Mouse (Mus musculus): ENCODE measurements at regions not wholly inside any gene's neighbourhood (a gene's known extent, or its start where the extent isn't known, plus 50 kb on each side); places are given as distances from the start of the nearest gene placed in this dataset.

- Histone ChIP-seq H3K36me3 (ENCODE audit: insufficient read depth, low read length) (no peaks in the 10 kb centered on the region), H3K4me1 (replicated peaks; ENCODE audit: low read depth, low read length) (peaks cover 37% of the 10 kb centered on the region), H3K9me3 (ENCODE audit: low read length) (peaks cover 7% of the 10 kb centered on the region), H3K27me3 (ENCODE audit: insufficient read depth, low read length) (no peaks in the 10 kb centered on the region), H3K4me3 (replicated peaks; ENCODE audit: low read length) (no peak overlapping the region)
- TF ChIP-seq POU5F1 (IDR thresholded peaks at IDR 0.05; ENCODE audit: borderline replicate concordance, low read length), result no peak
- no peak for TF ChIP-seq CTCF (conservative IDR thresholded peaks at IDR 0.05; ENCODE audit: low read length)
- TF ChIP-seq NANOG (IDR thresholded peaks at IDR 0.05; ENCODE audit: borderline replicate concordance, low read length), result no peak
These were observed 317.7 kb upstream of the Trib2 start for GRCm38 (mm10) chr12:16134446-16134845.

GRCm38 (mm10) chr12:16133253-16133652 lies 316.5 kb upstream of the Trib2 start:
- TF ChIP-seq CTCF (conservative IDR thresholded peaks at IDR 0.05; ENCODE audit: low read length) (no peak), POU5F1 (IDR thresholded peaks at IDR 0.05; ENCODE audit: borderline replicate concordance, low read length) (no peak), NANOG (IDR thresholded peaks at IDR 0.05; ENCODE audit: borderline replicate concordance, low read length) (no peak)
- Histone ChIP-seq H3K27me3 (ENCODE audit: insufficient read depth, low read length) (no peaks in the 10 kb centered on the region), H3K9me3 (ENCODE audit: low read length) (peaks cover 7% of the 10 kb centered on the region), H3K4me3 (replicated peaks; ENCODE audit: low read length) (no peak overlapping the region), H3K36me3 (ENCODE audit: insufficient read depth, low read length) (no peaks in the 10 kb centered on the region), H3K4me1 (replicated peaks; ENCODE audit: low read depth, low read length) (peaks cover 37% of the 10 kb centered on the region)

- Histone ChIP-seq H3K27me3 (ENCODE audit: insufficient read depth, low read length) (no peaks in the 10 kb centered on the region), H3K36me3 (ENCODE audit: insufficient read depth, low read length) (no peaks in the 10 kb centered on the region), H3K4me1 (replicated peaks; ENCODE audit: low read depth, low read length) (peaks cover 29% of the 10 kb centered on the region), H3K4me3 (replicated peaks; ENCODE audit: low read length) (no peak overlapping the region), H3K9me3 (ENCODE audit: low read length) (peaks cover 7% of the 10 kb centered on the region)
- no peak for TF ChIP-seq NANOG (IDR thresholded peaks at IDR 0.05; ENCODE audit: borderline replicate concordance, low read length)
- no peak for TF ChIP-seq CTCF (conservative IDR thresholded peaks at IDR 0.05; ENCODE audit: low read length)
- TF ChIP-seq POU5F1 (IDR thresholded peaks at IDR 0.05; ENCODE audit: borderline replicate concordance, low read length), result no peak
These were observed 315.0 kb upstream of the Trib2 start for GRCm38 (mm10) chr12:16131740-16132077.

GRCm38 (mm10) chr12:16131028-16131739 lies 314.5 kb upstream of the Trib2 start:
- H3K4me3 ChIP-seq (replicated peaks; ENCODE audit: low read length), result no peak overlapping the region
- peaks cover 7% of the 10 kb centered on the region for H3K9me3 ChIP-seq (ENCODE audit: low read length)
- H3K36me3 ChIP-seq (ENCODE audit: insufficient read depth, low read length), result no peaks in the 10 kb centered on the region
- TF ChIP-seq NANOG (IDR thresholded peaks at IDR 0.05; ENCODE audit: borderline replicate concordance, low read length), result no peak
- TF ChIP-seq CTCF (conservative IDR thresholded peaks at IDR 0.05; ENCODE audit: low read length), result no peak
- TF ChIP-seq POU5F1 (IDR thresholded peaks at IDR 0.05; ENCODE audit: borderline replicate concordance, low read length), result no peak
- peaks cover 24% of the 10 kb centered on the region for H3K4me1 ChIP-seq (replicated peaks; ENCODE audit: low read depth, low read length)
- no peaks in the 10 kb centered on the region for H3K27me3 ChIP-seq (ENCODE audit: insufficient read depth, low read length)

- Histone ChIP-seq H3K4me3 (replicated peaks; ENCODE audit: low read length) (no peak overlapping the region), H3K27me3 (ENCODE audit: insufficient read depth, low read length) (no peaks in the 10 kb centered on the region), H3K4me1 (replicated peaks; ENCODE audit: low read depth, low read length) (peaks cover 18% of the 10 kb centered on the region), H3K9me3 (ENCODE audit: low read length) (peaks cover 7% of the 10 kb centered on the region), H3K36me3 (ENCODE audit: insufficient read depth, low read length) (no peaks in the 10 kb centered on the region)
- TF ChIP-seq CTCF (conservative IDR thresholded peaks at IDR 0.05; ENCODE audit: low read length) (no peak), POU5F1 (IDR thresholded peaks at IDR 0.05; ENCODE audit: borderline replicate concordance, low read length) (no peak), NANOG (IDR thresholded peaks at IDR 0.05; ENCODE audit: borderline replicate concordance, low read length) (no peak)
These were observed 313.9 kb upstream of the Trib2 start for GRCm38 (mm10) chr12:16130605-16131004.

- Histone ChIP-seq H3K4me3 (replicated peaks; ENCODE audit: low read length) (no peak overlapping the region), H3K36me3 (ENCODE audit: insufficient read depth, low read length) (no peaks in the 10 kb centered on the region), H3K4me1 (replicated peaks; ENCODE audit: low read depth, low read length) (peaks cover 15% of the 10 kb centered on the region), H3K27me3 (ENCODE audit: insufficient read depth, low read length) (no peaks in the 10 kb centered on the region), H3K9me3 (ENCODE audit: low read length) (peaks cover 7% of the 10 kb centered on the region)
- TF ChIP-seq NANOG (IDR thresholded peaks at IDR 0.05; ENCODE audit: borderline replicate concordance, low read length) (no peak), CTCF (conservative IDR thresholded peaks at IDR 0.05; ENCODE audit: low read length) (no peak), POU5F1 (IDR thresholded peaks at IDR 0.05; ENCODE audit: borderline replicate concordance, low read length) (no peak)
These were observed 313.2 kb upstream of the Trib2 start for GRCm38 (mm10) chr12:16129923-16130322.

- Histone ChIP-seq H3K4me3 (replicated peaks; ENCODE audit: low read length) (no peak overlapping the region), H3K4me1 (replicated peaks; ENCODE audit: low read depth, low read length) (peaks cover 15% of the 10 kb centered on the region), H3K27me3 (ENCODE audit: insufficient read depth, low read length) (no peaks in the 10 kb centered on the region), H3K36me3 (ENCODE audit: insufficient read depth, low read length) (no peaks in the 10 kb centered on the region), H3K9me3 (ENCODE audit: low read length) (peaks cover 7% of the 10 kb centered on the region)
- TF ChIP-seq NANOG (IDR thresholded peaks at IDR 0.05; ENCODE audit: borderline replicate concordance, low read length), result no peak
- no peak for TF ChIP-seq CTCF (conservative IDR thresholded peaks at IDR 0.05; ENCODE audit: low read length)
- TF ChIP-seq POU5F1 (IDR thresholded peaks at IDR 0.05; ENCODE audit: borderline replicate concordance, low read length), result no peak
These were observed 312.5 kb upstream of the Trib2 start for GRCm38 (mm10) chr12:16129243-16129642.

- Histone ChIP-seq H3K4me3 (replicated peaks; ENCODE audit: low read length) (no peak overlapping the region), H3K27me3 (ENCODE audit: insufficient read depth, low read length) (no peaks in the 10 kb centered on the region), H3K9me3 (ENCODE audit: low read length) (no peaks in the 10 kb centered on the region), H3K4me1 (replicated peaks; ENCODE audit: low read depth, low read length) (0 out of 2 replicates have a peak, but pooled peaks cover 4% of the 10 kb centered on the region), H3K36me3 (ENCODE audit: insufficient read depth, low read length) (no peaks in the 10 kb centered on the region)
- TF ChIP-seq CTCF (conservative IDR thresholded peaks at IDR 0.05; ENCODE audit: low read length), result no peak
- TF ChIP-seq NANOG (IDR thresholded peaks at IDR 0.05; ENCODE audit: borderline replicate concordance, low read length), result no peak
- TF ChIP-seq POU5F1 (IDR thresholded peaks at IDR 0.05; ENCODE audit: borderline replicate concordance, low read length), result no peak
These were observed 308.2 kb upstream of the Trib2 start for GRCm38 (mm10) chr12:16124906-16125305.
